Mouse (Mus musculus) embryo, embryonic 11 days (tissue): ENCODE results near the gene Usp35.

Experiments used
- DNase-seq: peaks from one replicate; pipeline ENCODE4 v3.0.0-alpha.2; 2015

The Usp35 gene

GRCm38 (mm10) chr7:97346111-97346821, 14.4 kb upstream of the Usp35 start:
- no peak for DNase-seq

- no peak for DNase-seq
Measured at GRCm38 (mm10) chr7:97345229-97345871, 13.5 kb upstream of the Usp35 start.

- DNase-seq: no peak
Measured at GRCm38 (mm10) chr7:97344655-97345054, 12.8 kb upstream of the Usp35 start.

- DNase-seq: no peak
Measured at GRCm38 (mm10) chr7:97342961-97343360, 11.1 kb upstream of the Usp35 start.

- no peak for DNase-seq
Measured at GRCm38 (mm10) chr7:97340907-97341849, 9.4 kb upstream of the Usp35 start.

GRCm38 (mm10) chr7:97339623-97340022, 7.8 kb upstream of the Usp35 start:
- DNase-seq: no peak

GRCm38 (mm10) chr7:97338593-97338992, 6.8 kb upstream of the Usp35 start:
- DNase-seq: no peak

GRCm38 (mm10) chr7:97336678-97337077, 4.9 kb upstream of the Usp35 start:
- DNase-seq: no peak

- DNase-seq: no peak
Measured at GRCm38 (mm10) chr7:97334406-97334805, 2.6 kb upstream of the Usp35 start.

GRCm38 (mm10) chr7:97333113-97333898, 1.5 kb upstream of the Usp35 start:
- no peak for DNase-seq

GRCm38 (mm10) chr7:97332667-97333041, 834 bp upstream of the Usp35 start:
- no peak for DNase-seq

- no peak for DNase-seq
Measured at GRCm38 (mm10) chr7:97330931-97331645, 732 bp downstream of the Usp35 start.

- no peak for DNase-seq
Measured at GRCm38 (mm10) chr7:97329676-97330075, 2.1 kb downstream of the Usp35 start.

GRCm38 (mm10) chr7:97328891-97329588, 2.8 kb downstream of the Usp35 start:
- DNase-seq: peak; percentile 12

- DNase-seq: no peak
Measured at GRCm38 (mm10) chr7:97327376-97327775, 4.4 kb downstream of the Usp35 start.

GRCm38 (mm10) chr7:97325156-97325985, 6.4 kb downstream of the Usp35 start:
- peak; percentile 56 for DNase-seq

- no peak for DNase-seq
Measured at GRCm38 (mm10) chr7:97324342-97324741, 7.5 kb downstream of the Usp35 start.

GRCm38 (mm10) chr7:97317706-97318105, 14.1 kb downstream of the Usp35 start:
- DNase-seq: no peak

GRCm38 (mm10) chr7:97315656-97316055, 16.2 kb downstream of the Usp35 start:
- no peak for DNase-seq

- DNase-seq: no peak
Measured at GRCm38 (mm10) chr7:97314646-97315045, 17.2 kb downstream of the Usp35 start.
